Mouse (Mus musculus) hindbrain, embryonic 12.5 days (tissue): ENCODE measurements around the gene Grtp1. TPM values are rescaled to one million over a fixed set of nuclear protein-coding genes. Genes with fewer than 3 reads are reported as not detected.

Source experiments
- ATAC-seq: fragments of 200-750 bp; cut with Nextera tagmentation; 2 replicates; pipeline ENCODE4 v1.8.0; 2017; ENCODE audit warnings: moderate TSS enrichment; ENCODE audit not compliant: low FRiP score
- H3K27ac ChIP-seq: fragments of 300-500 bp; sonication (generic); 2 replicates; pipeline ENCODE4 v1.5.1; 2016; ENCODE audit warnings: mild to moderate bottlenecking
- H3K27me3 ChIP-seq: fragments of 300-500 bp; sonication (generic); 2 replicates; pipeline ENCODE4 v1.6.1; 2016; ENCODE audit warnings: mild to moderate bottlenecking
- H3K36me3 ChIP-seq: fragments of 300-500 bp; sonication (generic); 2 replicates; pipeline ENCODE4 v1.6.1; 2016; ENCODE audit warnings: mild to moderate bottlenecking
- H3K4me1 ChIP-seq: fragments of 300-500 bp; sonication (generic); 2 replicates; pipeline ENCODE4 v1.6.1; 2016
- H3K4me2 ChIP-seq: fragments of 300-500 bp; sonication (generic); replicated peaks from 2 replicates; pipeline ENCODE4 v1.6.1; 2016; ENCODE audit warnings: mild to moderate bottlenecking
- H3K4me3 ChIP-seq: fragments of 300-500 bp; sonication (generic); 2 replicates; pipeline ENCODE4 v1.5.1; 2016; ENCODE audit warnings: mild to moderate bottlenecking
- H3K9ac ChIP-seq: fragments of 300-500 bp; sonication (generic); 2 replicates; pipeline ENCODE4 v1.6.1; 2016; ENCODE audit warnings: mild to moderate bottlenecking, moderate library complexity
- H3K9me3 ChIP-seq: fragments of 300-500 bp; sonication (generic); replicated peaks from 2 replicates; pipeline ENCODE4 v1.6.1; 2016; ENCODE audit warnings: mild to moderate bottlenecking
- WGBS: fragments of 180-500 bp; shearing (Covaris S2); methylation state at CpG from one replicate; pipeline ENCODE4 v1.1.7; 2016; 5-methylcytosine and 5-hydroxymethylcytosine counted together
- polyA plus RNA-seq: library from polyadenylated mRNA; unstranded; fragments of >200 nt; fragmentation: Nextera tagmentation; extraction: Ambion mirVana; gene quantifications from 2 replicates; pipeline ENCODE4 v1.2.1, GENCODE M21; 2016

Gene Grtp1
- polyA plus RNA-seq, 1 experiment from 2014 or later: 10.8 TPM

DNA sequence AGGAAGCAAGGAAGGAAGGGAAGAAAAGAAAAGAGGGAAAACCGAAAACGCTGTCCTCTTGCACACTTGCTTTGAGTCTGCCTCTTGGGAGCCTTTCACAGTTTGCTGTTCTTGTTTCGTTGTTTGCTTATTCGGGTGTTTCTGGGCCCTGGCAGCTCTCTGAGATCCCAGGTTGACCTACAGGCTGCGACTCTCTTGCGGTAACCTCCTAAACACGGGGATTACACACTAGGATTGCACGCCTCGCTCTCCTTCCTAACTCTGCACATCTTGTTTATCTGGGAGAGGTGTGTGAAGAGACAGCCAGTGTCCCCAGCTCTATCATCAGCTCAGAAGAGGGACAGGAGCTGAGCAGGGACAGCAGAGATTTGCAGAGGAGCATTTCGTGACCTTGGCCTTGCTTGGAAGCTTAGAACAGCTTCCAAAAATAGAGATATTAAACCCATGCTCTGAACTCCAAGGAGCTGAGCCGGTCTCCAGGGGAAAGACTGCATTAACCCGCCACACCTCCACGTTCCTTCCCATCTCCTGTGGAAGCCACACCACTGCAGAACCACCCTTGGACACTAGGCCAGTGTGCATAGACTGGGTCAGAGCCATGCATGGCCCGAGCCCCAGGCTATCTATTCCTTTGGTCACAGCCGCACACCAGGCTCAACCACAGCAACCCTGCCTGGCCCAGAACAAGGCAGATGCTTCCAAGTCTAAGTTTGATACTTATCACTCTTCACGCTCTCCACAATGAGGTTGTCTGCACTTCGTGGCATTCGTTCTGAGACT is 19.3 kb downstream of the Grtp1 start:
- WGBS: 78% methylated on average over 18 of the region's 18 CpGs
- H3K4me1 ChIP-seq: no peaks in the 10 kb centered on the region

GRCm38 (mm10) chr8:13180408-13180807 is 20.0 kb downstream of the Grtp1 start:
- H3K9ac ChIP-seq: no peak overlapping the region
- ATAC-seq: no peak
- no peaks in the 10 kb centered on the region for H3K9me3 ChIP-seq
- 87% methylated on average over 9 of the region's 9 CpGs for WGBS
- H3K4me2 ChIP-seq: no peak overlapping the region
- no peaks in the 10 kb centered on the region for H3K4me1 ChIP-seq
- H3K36me3 ChIP-seq: peaks cover 37% of the 10 kb centered on the region
- H3K27ac ChIP-seq: no peak overlapping the region
- no peak overlapping the region for H3K4me3 ChIP-seq
- H3K27me3 ChIP-seq: no peaks in the 10 kb centered on the region

More for the DNA sequence above, 19.3 kb downstream of the Grtp1 start:
- H3K4me2 ChIP-seq: no peak overlapping the region
- H3K27ac ChIP-seq: no peak overlapping the region
- H3K4me3 ChIP-seq: no peak overlapping the region
- no peaks in the 10 kb centered on the region for H3K27me3 ChIP-seq
- H3K9me3 ChIP-seq: no peaks in the 10 kb centered on the region
- H3K9ac ChIP-seq: no peak overlapping the region
- H3K36me3 ChIP-seq: peaks cover 33% of the 10 kb centered on the region
- ATAC-seq: no peak

GRCm38 (mm10) chr8:13179948-13180347 is 20.5 kb downstream of the Grtp1 start:
- Histone ChIP-seq H3K27ac (no peak overlapping the region), H3K4me3 (no peak overlapping the region), H3K4me2 (no peak overlapping the region), H3K4me1 (no peaks in the 10 kb centered on the region), H3K9ac (no peak overlapping the region), H3K36me3 (peaks cover 42% of the 10 kb centered on the region), H3K27me3 (no peaks in the 10 kb centered on the region), H3K9me3 (no peaks in the 10 kb centered on the region)
- no peak for ATAC-seq
- WGBS: 79% methylated on average over 7 of the region's 7 CpGs

- Histone ChIP-seq H3K27ac (no peak overlapping the region), H3K4me3 (no peak overlapping the region), H3K9me3 (no peaks in the 10 kb centered on the region), H3K9ac (no peak overlapping the region), H3K36me3 (peaks cover 44% of the 10 kb centered on the region), H3K4me1 (no peaks in the 10 kb centered on the region), H3K27me3 (no peaks in the 10 kb centered on the region), H3K4me2 (no peak overlapping the region)
- no peak for ATAC-seq
- 83% methylated on average over 6 of the region's 6 CpGs for WGBS
Observed at GRCm38 (mm10) chr8:13179482-13179881, 20.9 kb downstream of the Grtp1 start.

GRCm38 (mm10) chr8:13178137-13178536 is 22.3 kb downstream of the Grtp1 start:
- Histone ChIP-seq H3K27ac (no peak overlapping the region), H3K4me2 (no peak overlapping the region), H3K9ac (no peak overlapping the region), H3K9me3 (no peaks in the 10 kb centered on the region), H3K27me3 (no peaks in the 10 kb centered on the region), H3K36me3 (peaks cover 54% of the 10 kb centered on the region), H3K4me3 (no peak overlapping the region), H3K4me1 (no peaks in the 10 kb centered on the region)
- no peak for ATAC-seq
- WGBS: 96% methylated on average over 5 of the region's 5 CpGs

DNA sequence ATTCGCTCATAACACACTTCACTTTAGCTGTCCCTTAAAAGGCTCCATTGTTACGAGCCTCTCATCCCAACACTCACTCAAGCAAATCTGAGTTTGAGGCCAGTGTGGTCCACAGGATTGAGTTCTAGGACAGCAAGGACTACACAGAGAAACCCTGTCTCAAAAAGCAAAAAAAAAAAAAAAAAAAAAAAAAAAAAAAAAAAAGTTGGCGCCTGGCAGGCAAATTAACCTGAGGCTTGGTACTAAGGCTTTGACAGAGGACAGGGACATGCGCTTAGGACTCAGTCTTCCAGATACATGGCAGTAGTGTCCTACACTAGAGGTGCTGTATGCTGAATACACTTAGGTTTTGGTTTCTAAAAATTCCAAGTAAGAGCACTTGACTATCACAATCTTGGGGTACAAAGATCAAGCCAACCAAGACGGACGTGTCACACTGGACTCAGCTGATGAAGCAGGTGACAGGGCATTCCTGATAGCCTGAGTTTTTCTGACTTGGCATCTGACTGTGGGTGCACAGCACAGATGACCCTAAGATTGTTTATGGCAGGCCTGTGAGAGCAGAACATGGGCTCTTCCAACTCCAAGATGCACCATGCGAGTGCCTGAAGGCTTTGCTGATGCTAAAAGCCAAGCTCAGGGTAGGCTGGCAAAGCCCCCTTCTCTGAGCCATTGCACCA is 23.1 kb downstream of the Grtp1 start:
- H3K4me1 ChIP-seq: no peaks in the 10 kb centered on the region
- no peak for ATAC-seq
- 94% methylated on average over 7 of the region's 7 CpGs for WGBS
- H3K9me3 ChIP-seq: no peaks in the 10 kb centered on the region
- no peak overlapping the region for H3K4me3 ChIP-seq
- H3K27me3 ChIP-seq: no peaks in the 10 kb centered on the region
- no peak overlapping the region for H3K27ac ChIP-seq
- H3K9ac ChIP-seq: no peak overlapping the region
- peaks cover 62% of the 10 kb centered on the region for H3K36me3 ChIP-seq
- no peak overlapping the region for H3K4me2 ChIP-seq

DNA sequence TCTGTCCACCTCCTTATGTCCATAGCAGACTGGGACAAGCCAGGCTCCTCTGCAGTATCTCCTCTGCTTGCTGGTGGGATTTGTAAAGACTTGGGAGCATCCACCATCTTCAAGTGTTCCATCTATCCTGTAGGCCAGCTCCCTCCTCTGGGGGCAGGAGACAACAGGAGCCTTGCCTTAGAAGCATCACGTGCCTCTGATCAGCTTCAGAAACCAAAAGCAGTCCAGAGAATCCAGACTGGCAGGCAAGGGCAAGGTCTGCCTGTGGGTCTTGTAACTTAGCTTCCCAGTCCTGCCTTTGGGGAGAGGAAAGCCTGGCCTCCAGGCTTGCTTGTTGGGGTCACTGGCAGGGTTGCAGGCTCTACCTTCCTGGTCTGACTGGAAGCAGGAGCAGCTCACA is 24.8 kb downstream of the Grtp1 start:
- WGBS: 96% methylated on average over 1 of the region's 1 CpGs
- Histone ChIP-seq H3K4me2 (no peak overlapping the region), H3K27me3 (no peaks in the 10 kb centered on the region), H3K4me1 (no peaks in the 10 kb centered on the region), H3K36me3 (peaks cover 78% of the 10 kb centered on the region), H3K9me3 (no peaks in the 10 kb centered on the region), H3K9ac (no peak overlapping the region), H3K4me3 (no peak overlapping the region), H3K27ac (no peak overlapping the region)
- no peak for ATAC-seq

- ATAC-seq: no peak
- H3K4me3 ChIP-seq: no peak overlapping the region
- no peaks in the 10 kb centered on the region for H3K4me1 ChIP-seq
- no peak overlapping the region for H3K4me2 ChIP-seq
- no peak overlapping the region for H3K9ac ChIP-seq
- no peaks in the 10 kb centered on the region for H3K27me3 ChIP-seq
- no peaks in the 10 kb centered on the region for H3K9me3 ChIP-seq
- H3K27ac ChIP-seq: no peak overlapping the region
- H3K36me3 ChIP-seq: peaks cover 86% of the 10 kb centered on the region
- 89% methylated on average over 4 of the region's 4 CpGs for WGBS
Observed at GRCm38 (mm10) chr8:13174811-13175210, 25.6 kb downstream of the Grtp1 start.

DNA sequence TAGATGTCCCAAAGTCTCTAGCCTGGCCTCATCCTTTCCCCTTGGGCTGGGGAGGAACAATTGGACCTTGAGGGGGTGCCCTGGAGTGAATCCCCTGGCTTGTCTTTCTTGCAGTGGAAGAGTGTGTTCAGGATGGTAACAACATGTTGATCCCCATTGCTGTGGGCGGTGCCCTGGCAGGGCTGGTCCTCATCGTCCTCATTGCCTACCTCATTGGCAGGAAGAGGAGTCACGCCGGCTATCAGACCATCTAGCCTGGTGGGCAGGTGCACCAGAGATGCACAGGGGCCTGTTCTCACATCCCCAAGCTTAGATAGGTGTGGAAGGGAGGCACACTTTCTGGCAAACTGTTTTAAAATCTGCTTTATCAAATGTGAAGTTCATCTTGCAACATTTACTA is 26.1 kb downstream of the Grtp1 start:
- peaks cover 91% of the 10 kb centered on the region for H3K36me3 ChIP-seq
- no peaks in the 10 kb centered on the region for H3K4me1 ChIP-seq
- no peaks in the 10 kb centered on the region for H3K27me3 ChIP-seq
- no peak overlapping the region for H3K9ac ChIP-seq
- H3K9me3 ChIP-seq: no peaks in the 10 kb centered on the region
- H3K27ac ChIP-seq: no peak overlapping the region
- no peak overlapping the region for H3K4me2 ChIP-seq
- H3K4me3 ChIP-seq: no peak overlapping the region
- no peak for ATAC-seq
- WGBS: 89% methylated on average over 4 of the region's 4 CpGs

GRCm38 (mm10) chr8:13170510-13170909 is 29.9 kb downstream of the Grtp1 start:
- 95% methylated on average over 1 of the region's 1 CpGs for WGBS
- no peaks in the 10 kb centered on the region for H3K27me3 ChIP-seq
- H3K4me2 ChIP-seq: no peak overlapping the region
- H3K4me3 ChIP-seq: no peak overlapping the region
- no peak for ATAC-seq
- no peaks in the 10 kb centered on the region for H3K4me1 ChIP-seq
- H3K9ac ChIP-seq: no peak overlapping the region
- no peak overlapping the region for H3K27ac ChIP-seq
- H3K9me3 ChIP-seq: no peaks in the 10 kb centered on the region
- H3K36me3 ChIP-seq: peaks cover 81% of the 10 kb centered on the region

- H3K4me2 ChIP-seq: no peak overlapping the region
- no peaks in the 10 kb centered on the region for H3K9me3 ChIP-seq
- no peak for ATAC-seq
- peaks cover 18% of the 10 kb centered on the region for H3K4me1 ChIP-seq
- H3K4me3 ChIP-seq: no peak overlapping the region
- 89% methylated on average over 5 of the region's 5 CpGs for WGBS
- H3K27ac ChIP-seq: no peak overlapping the region
- H3K27me3 ChIP-seq: no peaks in the 10 kb centered on the region
- peaks cover 22% of the 10 kb centered on the region for H3K36me3 ChIP-seq
- no peak overlapping the region for H3K9ac ChIP-seq
Observed at GRCm38 (mm10) chr8:13164361-13164760, 36.1 kb downstream of the Grtp1 start.

DNA sequence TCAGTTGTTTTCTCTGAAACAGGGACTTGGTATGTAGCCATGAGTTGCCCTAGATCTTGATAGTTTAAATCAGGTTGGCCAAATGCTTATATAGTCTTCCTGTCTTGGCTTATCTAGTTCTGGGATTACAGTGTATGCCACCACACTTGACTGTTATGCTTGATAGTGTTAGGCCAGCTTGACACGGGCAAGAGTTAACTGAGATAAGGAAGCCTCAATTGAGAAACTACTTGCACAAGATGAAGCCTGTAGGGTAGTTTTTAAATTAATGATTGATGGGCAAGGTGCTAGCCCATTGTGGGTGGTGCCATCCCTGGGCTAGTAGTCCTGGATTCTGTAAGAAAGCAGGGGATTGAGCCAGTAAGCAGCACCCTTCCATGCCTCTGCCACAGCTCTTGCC is 36.9 kb downstream of the Grtp1 start:
- Histone ChIP-seq H3K9me3 (no peaks in the 10 kb centered on the region), H3K4me3 (no peak overlapping the region), H3K36me3 (peaks cover 18% of the 10 kb centered on the region), H3K27me3 (no peaks in the 10 kb centered on the region), H3K4me2 (no peak overlapping the region), H3K27ac (no peak overlapping the region), H3K9ac (no peak overlapping the region), H3K4me1 (peaks cover 20% of the 10 kb centered on the region)
- 82% methylated on average over 1 of the region's 1 CpGs for WGBS
- no peak for ATAC-seq

DNA sequence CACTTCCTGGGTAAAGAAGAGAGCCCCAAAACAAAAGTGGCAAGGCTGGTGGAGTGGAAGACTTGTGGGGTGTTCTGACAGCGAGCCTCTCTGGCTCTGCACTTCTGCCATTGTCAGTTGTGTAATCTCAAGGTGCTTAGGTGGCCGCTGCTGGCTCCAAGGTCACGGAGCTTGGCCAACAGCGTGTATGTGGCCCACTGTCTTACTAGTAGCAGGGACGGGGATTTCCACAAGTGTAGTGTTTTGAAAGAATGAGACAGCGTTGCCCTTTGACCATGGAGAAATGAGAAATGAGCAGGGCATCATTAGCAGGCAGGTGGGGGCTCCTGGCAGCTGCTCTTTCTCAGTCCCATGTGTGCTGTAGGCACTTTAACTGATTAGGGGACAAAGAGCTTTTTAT is 38.3 kb downstream of the Grtp1 start:
- Histone ChIP-seq H3K9me3 (no peaks in the 10 kb centered on the region), H3K4me3 (no peak overlapping the region)
- ATAC-seq: no peak

More for the DNA sequence above, 38.3 kb downstream of the Grtp1 start:
- H3K4me1 ChIP-seq: peaks cover 23% of the 10 kb centered on the region
- WGBS: 80% methylated on average over 6 of the region's 6 CpGs
- H3K4me2 ChIP-seq: no peak overlapping the region
- H3K27ac ChIP-seq: no peak overlapping the region
- H3K27me3 ChIP-seq: no peaks in the 10 kb centered on the region
- 0 out of 2 replicates have a peak, but pooled peaks cover 4% of the 10 kb centered on the region for H3K36me3 ChIP-seq
- no peak overlapping the region for H3K9ac ChIP-seq
